12 mouse cellular contexts compared by ENCODE assay signal in genomic region chr7:140847755-140848580, GRCm38 (mm10). TPM values are rescaled to one million over a fixed set of nuclear protein-coding genes. Genes with fewer than 3 reads are reported as not detected.
DNase-seq lines count a peak whose midpoint lies in the region; ATAC-seq and TF ChIP-seq lines count a peak whose summit lies in the region.
"Had no signal": no experiment of that assay in that cellular context is flagged by ENCODE, and none has a peak within 500 bp of the region (broad histone marks: within the 10 kb centered on the region; RNA-seq: fewer than 3 reads in every experiment).

Odf3 (plus strand) TSS chr7:140847805.

- no peak within 1 kb of the TSS for H3K27ac ChIP-seq in forebrain, postnatal 0 days (ENCODE audit: low read depth, low read length)
- H3K27ac ChIP-seq in forebrain, embryonic 13.5 days: no peak within 1 kb of the TSS
- H3K27ac ChIP-seq in lung, embryonic 16.5 days (ENCODE audit: low read length): no peak within 1 kb of the TSS

- no peaks in the 10 kb centered on the region for H3K9me3 ChIP-seq in forebrain, postnatal 0 days (ENCODE audit: low read length)
- no peaks in the 10 kb centered on the region for H3K9me3 ChIP-seq in forebrain, embryonic 13.5 days (replicated peaks)
- H3K9me3 ChIP-seq in lung, embryonic 16.5 days (ENCODE audit: control insufficient read depth, low read length): no peaks in the 10 kb centered on the region

- no peak for TF ChIP-seq CTCF in forebrain, postnatal 0 days (IDR thresholded peaks at IDR 0.05; ENCODE audit: low read depth)
- TF ChIP-seq CTCF in lung, adult 2 months (IDR thresholded peaks at IDR 0.05; ENCODE audit: insufficient read depth, low read length): no peak

- no peak within 1 kb of the TSS for H3K4me3 ChIP-seq in forebrain, postnatal 0 days (ENCODE audit: low read depth, low read length)
- H3K4me3 ChIP-seq in forebrain, embryonic 13.5 days: no peak within 1 kb of the TSS
- H3K4me3 ChIP-seq in lung, embryonic 16.5 days (ENCODE audit: low read length): no peak within 1 kb of the TSS
- no peak within 1 kb of the TSS for H3K4me3 ChIP-seq in lung, adult 2 months (replicated peaks; ENCODE audit: extremely low read depth, low read depth, low read length)

- DNase-seq in forebrain, postnatal 0 days: peak; percentile 27
- DNase-seq in lung, adult 2 months: no peak
- peak; percentile 91 for DNase-seq in adrenal gland, postnatal 10 days
- peak; percentile 46 for DNase-seq in lung, postnatal 14 days
- DNase-seq in layer of hippocampus, adult 9-11 months: no peak
- DNase-seq: right cerebral cortex, adult 18-20 months had no signal

- H3K4me2 ChIP-seq in forebrain, postnatal 0 days (ENCODE audit: low read depth): no peak within 1 kb of the TSS
- H3K4me2 ChIP-seq in forebrain, embryonic 13.5 days: no peak within 1 kb of the TSS
- H3K4me2 ChIP-seq in lung, embryonic 16.5 days (ENCODE audit: low read depth, low read length): no peak within 1 kb of the TSS

- H3K9ac ChIP-seq in forebrain, postnatal 0 days: no peak within 1 kb of the TSS
- H3K9ac ChIP-seq in forebrain, embryonic 13.5 days: no peak within 1 kb of the TSS
- 0 out of 2 replicates have a peak within 1 kb of the TSS, but pooled peaks have one; percentile 19 for H3K9ac ChIP-seq in lung, embryonic 16.5 days (ENCODE audit: low read length)

- WGBS in forebrain, postnatal 0 days: 55% methylated on average over 11 of the region's 11 CpGs
- WGBS in forebrain, embryonic 13.5 days: 67% methylated on average over 11 of the region's 11 CpGs
- 42% methylated on average over 11 of the region's 11 CpGs for WGBS in lung, embryonic 16.5 days
- WGBS in lung, adult 2 months: 56% methylated on average over 11 of the region's 11 CpGs

- TF ChIP-seq POLR2A in lung, adult 2 months (IDR thresholded peaks at IDR 0.05; ENCODE audit: borderline replicate concordance, extremely low read depth, low read depth, low read length): no peak

- H3K4me1 ChIP-seq in forebrain, postnatal 0 days (ENCODE audit: insufficient read depth): no peaks in the 10 kb centered on the region
- H3K4me1 ChIP-seq in forebrain, embryonic 13.5 days: peaks cover 4% of the 10 kb centered on the region; the same call in 1 of the 2 replicates
- peaks cover 8% of the 10 kb centered on the region for H3K4me1 ChIP-seq in lung, embryonic 16.5 days (replicated peaks; ENCODE audit: control insufficient read depth, insufficient read depth, low read length)
- H3K4me1 ChIP-seq in lung, adult 2 months (ENCODE audit: control insufficient read depth, insufficient read depth, low read length): no peaks in the 10 kb centered on the region; the same call in 1 of the 2 replicates

- no peaks in the 10 kb centered on the region for H3K27me3 ChIP-seq in forebrain, postnatal 0 days (ENCODE audit: insufficient read depth, low read length)
- peaks cover 16% of the 10 kb centered on the region for H3K27me3 ChIP-seq in forebrain, embryonic 13.5 days
- no peaks in the 10 kb centered on the region; the same call in 1 of the 2 replicates for H3K27me3 ChIP-seq in lung, embryonic 16.5 days (ENCODE audit: control insufficient read depth, insufficient read depth, low read depth, low read length)

- H3K36me3 ChIP-seq in forebrain, postnatal 0 days (ENCODE audit: insufficient read depth): peaks cover 16% of the 10 kb centered on the region
- H3K36me3 ChIP-seq in forebrain, embryonic 13.5 days (ENCODE audit: poor library complexity, severe bottlenecking): peaks cover 20% of the 10 kb centered on the region
- peaks cover 12% of the 10 kb centered on the region for H3K36me3 ChIP-seq in lung, embryonic 16.5 days (ENCODE audit: control insufficient read depth, insufficient read depth, low read length)

- no peak for ATAC-seq in forebrain, postnatal 0 days
- ATAC-seq in forebrain, embryonic 13.5 days: no peak
- ATAC-seq in lung, embryonic 16.5 days (ENCODE audit: low read depth): 0 out of 2 replicates have a peak, but pooled peaks have one; percentile 6
- no peak for ATAC-seq in granulocyte monocyte progenitor cell, adult 5-6 weeks (replicated peaks; ENCODE audit: poor library complexity, severe bottlenecking)

RNA-seq across cellular contexts. Expression of gene Odf3, which starts in this region (rescaled TPM):
- total RNA-seq in forebrain, postnatal 0 days (2014; rRNA removed): not detected in 2 replicates
- 0.10 and 0.13 TPM in 2 replicates for polyA plus RNA-seq in forebrain, postnatal 0 days (2015; fragmentation: Nextera tagmentation; extraction: Ambion mirVana)
- polyA plus RNA-seq in forebrain, embryonic 13.5 days (2015; fragmentation: Nextera tagmentation; extraction: Ambion mirVana): not detected in 2 replicates
- not detected in 2 replicates for polyA plus RNA-seq in lung, embryonic 16.5 days (2015; fragmentation: Nextera tagmentation; extraction: Ambion mirVana)
- polyA plus RNA-seq in lung, adult 2 months (2012; rRNA removed): 0.24 TPM in 1 of 2 replicates, not detected in the other
- total RNA-seq in adrenal gland, postnatal 10 days (2021): under 1 TPM in 1 of 2 experiments, not detected in 1; 0.24 TPM
- not detected in 2 replicates for total RNA-seq in granulocyte monocyte progenitor cell, adult 5-6 weeks (2014; fragmentation: Nextera tagmentation)
- not detected in 2 replicates for total RNA-seq in granulocyte monocyte progenitor cell, adult 5-6 weeks (2017)
- total RNA-seq: gastrocnemius, postnatal 4 days; layer of hippocampus, postnatal 10 days; megakaryocyte-erythroid progenitor cell, adult 5-6 weeks had no signal

Comparison
In these comparisons a context has a peak if more than half of its experiments do, and no peak if none do; other contexts are left out.
1. Peak in DNase-seq in forebrain, postnatal 0 days; RNA of the gene not detected or under 1 TPM.
2. Peak in ATAC-seq and H3K9ac ChIP-seq in lung, embryonic 16.5 days; RNA of the gene not detected or under 1 TPM.
3. Peak in DNase-seq in adrenal gland, postnatal 10 days; RNA of the gene not detected or under 1 TPM.